Mouse (Mus musculus) heart, adult 9 months (tissue): Measurements from ENCODE around the gene Fgfr2.

Experiments
- DNase-seq, 2 experiments: peaks; one replicate each; pipeline ENCODE4 v3.0.0; 2022; ENCODE audit warnings: low spot score in 2 of 2

Fgfr2 gene

DNA sequence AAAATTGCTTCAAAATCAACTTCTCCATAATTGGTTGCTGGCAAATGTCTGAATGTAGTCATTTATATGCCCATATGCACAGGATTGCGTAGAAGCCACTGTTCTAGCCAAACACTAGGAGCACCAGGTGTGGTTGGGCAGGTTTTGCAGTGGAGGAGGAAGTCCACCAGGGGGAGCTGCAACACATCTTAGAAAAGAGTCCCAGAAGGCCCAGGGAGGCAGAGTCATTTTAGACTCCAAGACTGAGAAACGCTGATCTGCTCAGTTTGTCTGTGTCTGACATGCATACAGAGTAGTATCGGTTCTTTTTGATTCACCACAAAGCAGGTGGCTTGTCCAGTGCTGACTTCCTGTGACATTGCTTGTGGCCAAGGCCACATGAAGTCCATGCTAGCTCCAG lies 2352.4 kb downstream of the Fgfr2 start:
- DNase-seq: peak; percentile 35 to 57

DNA sequence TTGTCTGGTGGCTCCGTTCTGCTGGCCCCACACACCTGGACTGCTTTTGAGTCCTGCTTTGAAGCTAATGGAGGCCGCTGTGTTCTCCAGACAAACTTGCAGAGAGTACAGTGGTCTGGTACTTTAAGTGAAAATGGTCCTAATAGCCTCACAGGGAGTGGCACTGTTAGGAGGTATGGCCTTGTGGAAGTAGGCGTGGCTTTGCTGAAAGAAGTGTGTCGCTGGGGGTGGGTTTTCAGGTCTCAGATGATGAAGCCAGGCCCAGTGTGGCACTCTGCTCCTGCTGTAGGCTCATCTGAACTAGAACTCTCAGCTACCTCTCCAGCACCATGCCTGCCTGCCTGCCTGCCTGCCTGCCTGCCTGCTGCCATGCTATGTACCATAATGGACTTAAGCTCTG lies 2355.0 kb downstream of the Fgfr2 start:
- DNase-seq: no peak

GRCm38 (mm10) chr7:130766411-130767170 lies 2356.6 kb downstream of the Fgfr2 start:
- no peak for DNase-seq

DNA sequence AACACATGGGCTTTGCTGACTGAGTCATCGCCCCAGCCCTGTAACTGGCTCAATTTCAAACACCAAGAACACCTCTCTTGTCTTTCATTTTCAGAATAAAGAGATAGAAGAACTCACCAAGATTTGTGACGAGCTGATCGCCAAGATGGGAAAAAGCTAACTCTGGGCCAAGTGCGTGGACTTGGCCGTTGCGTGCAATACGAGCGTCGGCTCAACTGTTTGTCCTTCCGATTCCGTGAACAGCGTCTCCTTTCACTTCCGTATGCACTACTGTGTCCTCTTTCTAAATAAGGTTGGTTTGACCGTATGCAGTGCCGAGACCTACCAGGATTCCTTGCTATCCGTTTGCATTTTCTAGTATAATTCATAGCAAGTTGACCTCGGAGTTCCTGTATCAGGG lies 2359.0 kb downstream of the Fgfr2 start:
- DNase-seq: no peak

- peak; percentile 28 to 57 for DNase-seq
Observed at GRCm38 (mm10) chr7:130762071-130762897, 2360.9 kb downstream of the Fgfr2 start.

DNA sequence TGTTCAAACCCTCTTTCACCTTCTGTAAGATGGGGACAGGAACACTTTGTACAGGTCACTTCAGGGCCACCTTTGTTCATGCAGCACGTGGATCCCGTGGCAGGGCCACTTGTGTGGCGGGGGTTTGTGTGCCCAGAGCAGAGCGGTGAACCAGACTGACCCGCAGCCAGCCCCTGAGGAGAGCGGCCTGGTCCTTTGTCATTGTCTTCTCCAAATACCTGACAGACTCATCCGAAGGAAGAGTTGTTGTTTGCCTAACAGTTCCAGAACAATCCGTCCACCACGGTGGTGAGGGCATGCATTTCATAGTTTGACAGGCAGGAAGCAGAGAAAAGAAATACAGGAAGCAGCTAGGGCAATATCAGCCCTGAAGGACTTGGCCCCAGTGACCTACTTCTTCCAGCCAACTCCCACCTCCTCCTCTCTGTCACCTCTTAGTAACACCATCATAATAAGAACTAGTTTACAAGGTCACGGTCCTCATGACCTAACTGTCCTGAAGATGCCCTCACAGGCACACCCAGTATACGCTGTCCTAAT lies 2365.8 kb downstream of the Fgfr2 start:
- DNase-seq: no peak

GRCm38 (mm10) chr7:130756343-130756835 lies 2366.8 kb downstream of the Fgfr2 start:
- DNase-seq: no peak

- DNase-seq: peak; percentile 19 to 24
Observed at GRCm38 (mm10) chr7:130754790-130755189, 2368.4 kb downstream of the Fgfr2 start.

- DNase-seq: no peak
Observed at GRCm38 (mm10) chr7:130751678-130752077, 2371.5 kb downstream of the Fgfr2 start.

- DNase-seq: no peak
Observed at GRCm38 (mm10) chr7:130750752-130751490, 2372.2 kb downstream of the Fgfr2 start.

- DNase-seq: no peak
Observed at GRCm38 (mm10) chr7:130749165-130749564, 2374.0 kb downstream of the Fgfr2 start.

DNA sequence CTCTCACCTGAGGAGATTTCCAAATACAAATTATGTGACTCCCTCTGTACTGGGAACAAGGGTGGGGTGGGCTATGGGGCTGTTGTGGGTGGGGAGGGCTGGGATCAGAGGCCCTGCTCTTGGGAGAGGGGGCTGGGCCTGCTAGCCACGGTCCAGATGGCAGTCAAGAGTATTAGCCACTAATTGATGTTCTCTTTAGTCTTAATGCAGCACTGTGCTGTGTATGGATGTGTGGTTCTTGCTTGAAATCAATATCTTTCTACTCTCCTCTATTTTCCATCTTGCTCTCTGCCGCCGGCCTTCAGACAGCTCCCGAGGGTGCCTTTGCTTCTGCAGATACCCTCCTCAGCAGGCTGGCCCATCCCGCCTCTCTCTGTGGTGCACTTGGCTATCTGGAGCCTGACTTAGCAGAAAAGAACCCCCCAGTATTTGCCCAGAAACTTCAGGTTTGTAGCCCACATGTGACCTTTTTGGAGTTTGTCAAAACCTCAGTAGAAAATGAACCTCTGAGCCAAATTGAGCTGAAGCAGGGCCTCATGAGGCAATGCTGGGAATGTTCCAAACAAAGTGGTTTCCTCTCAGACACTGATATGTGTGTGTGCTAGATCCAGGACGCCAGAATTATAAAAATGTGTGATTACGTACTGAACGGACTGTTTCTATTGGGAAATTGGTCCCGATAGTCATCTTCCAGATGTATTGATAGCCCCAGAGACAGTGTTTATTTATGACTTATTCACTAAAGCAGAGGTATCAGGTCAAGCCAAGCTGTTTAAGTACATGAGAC lies 2379.7 kb downstream of the Fgfr2 start:
- DNase-seq: no peak

- no peak for DNase-seq
Observed at GRCm38 (mm10) chr7:130741099-130741498, 2382.1 kb downstream of the Fgfr2 start.

GRCm38 (mm10) chr7:130734195-130734787 lies 2388.9 kb downstream of the Fgfr2 start:
- DNase-seq: no peak

- DNase-seq: no peak
Observed at GRCm38 (mm10) chr7:130733423-130733822, 2389.7 kb downstream of the Fgfr2 start.

GRCm38 (mm10) chr7:130732908-130733307 lies 2390.2 kb downstream of the Fgfr2 start:
- no peak for DNase-seq

GRCm38 (mm10) chr7:130731792-130732191 lies 2391.4 kb downstream of the Fgfr2 start:
- no peak for DNase-seq

DNA sequence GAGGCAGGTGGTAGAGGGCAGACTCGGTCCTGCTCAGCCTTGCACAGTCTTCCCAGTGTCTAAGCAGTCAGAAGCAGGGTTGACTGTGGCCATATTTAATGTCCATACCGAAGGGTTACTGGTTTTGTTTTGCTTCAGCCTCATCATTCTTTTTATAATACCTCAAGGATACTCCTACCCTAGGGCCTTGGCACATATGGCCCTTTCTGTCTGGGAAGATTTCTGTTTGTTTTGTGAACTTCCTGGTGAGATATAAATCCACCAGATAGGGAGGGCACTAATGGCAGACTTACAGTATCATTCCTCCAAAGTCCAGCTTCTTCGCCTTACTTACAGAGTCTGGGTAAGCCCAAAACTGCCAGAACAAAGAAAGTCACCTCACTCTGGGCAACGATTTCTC lies 2395.6 kb downstream of the Fgfr2 start:
- no peak for DNase-seq

DNA sequence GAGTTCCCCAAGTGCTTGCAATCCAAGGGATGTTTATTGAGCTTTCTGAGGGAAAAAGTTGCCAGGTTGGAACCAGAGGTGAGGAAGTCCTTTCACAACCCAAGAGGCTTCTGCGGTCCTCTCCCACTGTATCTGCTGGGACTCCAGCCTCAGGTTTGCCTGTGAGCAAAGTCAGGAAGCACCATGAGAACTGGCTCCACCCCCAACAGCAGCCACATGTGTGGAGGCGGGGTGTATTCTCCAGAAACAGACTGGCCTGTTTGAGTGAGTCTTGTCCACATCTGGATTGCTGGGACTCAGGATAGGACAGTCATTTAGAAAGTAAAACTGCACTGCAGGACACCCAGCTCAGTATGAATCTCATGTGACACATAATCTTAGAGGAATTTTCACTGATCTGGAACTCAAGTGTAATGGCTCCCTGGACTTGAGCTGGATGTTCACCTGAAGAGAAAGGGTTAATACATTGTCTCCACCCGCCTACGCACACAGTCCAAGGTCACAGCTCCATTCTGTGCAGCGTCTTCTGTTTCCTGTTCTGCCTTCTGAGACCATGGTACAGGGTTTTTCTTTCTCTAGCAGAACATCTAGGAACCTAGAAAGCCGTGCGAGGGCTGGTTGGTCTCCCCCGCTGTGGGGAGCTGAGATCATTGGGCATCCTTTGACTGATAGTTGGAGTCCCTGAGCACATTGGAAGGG lies 2396.3 kb downstream of the Fgfr2 start:
- DNase-seq: peak in 1 of 2 experiments; percentile 22

- DNase-seq: no peak
Observed at GRCm38 (mm10) chr7:130726185-130726584, 2397.0 kb downstream of the Fgfr2 start.
